Mouse (Mus musculus) retina, adult 2 months (tissue): ENCODE measurements around the gene Opn4.

Experiments
- DNase-seq: peaks from one replicate; pipeline ENCODE4 v3.0.0-alpha.2; 2012; ENCODE audit warnings: low read depth, low spot score

Opn4 gene

GRCm38 (mm10) chr14:34562393-34562792, 37.5 kb downstream of the Opn4 start:
- no peak for DNase-seq

DNA sequence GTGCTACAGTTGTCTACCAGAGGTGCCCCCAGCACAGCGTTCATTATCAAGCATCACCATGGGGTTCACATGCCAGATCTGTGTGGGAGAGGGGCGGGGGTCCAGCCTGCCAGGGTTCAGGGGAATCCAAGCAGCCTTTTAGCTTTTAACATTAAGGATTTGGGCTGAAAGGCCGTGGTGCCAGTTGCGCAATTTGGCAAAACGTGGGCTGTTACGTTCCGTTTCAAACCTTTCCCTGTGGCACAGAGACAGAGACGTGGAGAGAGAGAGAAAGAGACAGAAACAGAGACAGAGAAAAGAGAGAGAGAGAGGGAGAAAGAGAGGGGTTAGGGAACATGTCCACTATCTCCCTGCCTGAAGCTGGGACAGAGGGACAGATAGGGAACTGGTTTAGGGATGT, 38.3 kb downstream of the Opn4 start:
- no peak for DNase-seq

DNA sequence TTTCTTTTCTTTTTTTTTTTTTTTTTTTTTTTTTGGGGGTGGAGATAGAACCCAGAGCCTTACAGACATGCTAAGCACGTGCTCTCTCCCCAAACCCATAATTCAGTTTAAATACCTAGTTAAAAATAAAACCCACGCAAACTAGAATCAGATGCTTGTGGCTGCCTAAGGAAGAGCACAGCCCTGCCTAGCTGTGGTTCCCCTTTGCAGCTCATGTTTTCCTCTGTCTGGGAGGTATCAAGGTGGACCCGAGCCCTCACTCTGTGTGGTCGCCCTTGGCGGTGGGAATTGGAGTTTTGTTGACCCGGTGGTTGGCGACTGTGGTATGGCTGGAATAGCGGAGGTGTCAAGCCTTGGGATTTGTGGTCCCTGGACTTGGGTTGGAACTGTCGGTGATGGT, 41.0 kb downstream of the Opn4 start:
- DNase-seq, result no peak

GRCm38 (mm10) chr14:34555211-34555610, 44.7 kb downstream of the Opn4 start:
- no peak for DNase-seq

GRCm38 (mm10) chr14:34554047-34554446, 45.9 kb downstream of the Opn4 start:
- DNase-seq, result no peak

DNA sequence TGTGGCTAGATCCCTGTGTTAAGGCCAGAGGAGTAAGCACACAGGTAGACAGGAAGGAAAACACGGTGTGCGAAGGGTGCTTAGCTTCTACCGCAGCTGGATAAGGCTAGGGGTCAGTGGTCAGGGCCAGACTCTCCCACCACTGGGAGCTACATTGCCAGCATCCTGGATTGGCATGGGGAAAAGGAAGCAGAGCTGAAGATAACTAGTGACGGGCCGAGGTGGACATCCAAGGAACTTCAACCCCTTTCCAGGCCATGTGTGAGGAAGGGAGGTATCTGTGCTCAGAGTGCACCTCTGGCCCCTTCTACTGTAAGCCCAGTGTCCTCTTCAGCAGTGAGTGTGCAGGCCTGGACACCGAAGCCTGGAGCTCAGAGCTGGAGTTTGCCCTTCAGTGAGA, 46.5 kb downstream of the Opn4 start:
- no peak for DNase-seq

- DNase-seq, result no peak
These were observed 47.7 kb downstream of the Opn4 start for GRCm38 (mm10) chr14:34552226-34552625.

- peak; percentile 71 for DNase-seq
These were observed 50.8 kb downstream of the Opn4 start for GRCm38 (mm10) chr14:34549004-34549671.

GRCm38 (mm10) chr14:34548391-34549001, 51.4 kb downstream of the Opn4 start:
- DNase-seq, result peak; percentile 56

DNA sequence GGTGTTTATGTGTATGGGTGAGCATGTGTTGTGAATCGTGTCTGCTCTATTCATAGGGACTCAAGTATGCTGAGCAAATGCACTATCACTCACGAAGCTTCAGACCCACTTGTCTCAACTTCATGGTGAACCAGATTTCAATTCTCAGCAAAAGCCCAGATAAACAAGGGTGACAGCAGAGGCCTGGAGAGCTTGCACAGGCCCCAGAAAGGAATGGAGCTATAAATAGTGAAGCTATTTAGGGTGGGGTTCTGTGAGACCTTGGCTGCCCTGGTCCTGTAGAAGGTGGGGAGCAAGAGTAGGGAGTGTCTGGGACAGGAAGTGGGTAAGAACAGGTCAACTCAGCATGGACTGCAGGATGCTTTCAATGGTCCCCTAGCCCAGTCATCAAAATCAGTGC, 55.4 kb downstream of the Opn4 start:
- DNase-seq, result no peak

DNA sequence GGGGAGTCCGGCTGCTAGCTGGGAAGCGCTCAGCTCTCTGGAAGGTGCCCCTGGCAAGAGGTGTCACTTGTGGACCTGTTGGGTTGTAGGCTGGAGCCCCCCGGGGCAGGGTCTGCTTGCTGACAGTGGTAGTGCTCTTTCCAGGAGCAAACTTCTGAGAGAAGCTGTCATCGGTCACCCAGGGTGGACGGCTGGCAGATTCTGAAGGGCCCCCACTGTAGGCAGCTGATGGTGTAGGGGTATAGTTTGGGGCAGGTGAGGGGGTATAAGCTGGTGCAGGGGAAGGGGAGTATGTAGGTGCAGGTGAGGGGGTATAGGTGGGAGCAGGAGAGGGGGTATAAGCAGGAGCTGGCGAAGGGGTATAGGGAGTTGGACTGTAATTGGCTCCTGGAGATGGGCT, 55.9 kb downstream of the Opn4 start:
- no peak for DNase-seq

- no peak for DNase-seq
These were observed 56.3 kb downstream of the Opn4 start for GRCm38 (mm10) chr14:34543596-34543995.

DNA sequence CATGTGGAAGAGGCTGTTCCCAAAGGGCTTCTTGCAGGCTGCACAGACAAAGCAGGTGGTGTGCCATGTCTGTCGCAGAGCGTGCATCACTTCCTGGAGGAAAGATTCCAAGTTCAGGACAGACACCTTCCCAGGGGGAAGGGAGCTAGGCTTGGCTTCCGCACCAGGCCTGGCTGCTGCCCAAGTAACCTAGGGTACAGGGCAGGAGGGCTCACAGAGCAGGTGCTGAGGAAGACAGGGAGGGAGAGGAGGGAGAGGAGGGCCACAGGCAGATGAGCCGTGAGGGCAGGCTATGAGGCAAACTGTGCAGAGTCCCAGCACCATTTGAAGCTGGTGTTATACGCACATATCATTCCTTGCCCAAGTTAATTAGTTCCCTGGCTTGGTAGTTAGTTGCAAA, 58.0 kb downstream of the Opn4 start:
- DNase-seq, result no peak

GRCm38 (mm10) chr14:34540685-34541162, 59.2 kb downstream of the Opn4 start:
- no peak for DNase-seq
